Mouse (Mus musculus) adrenal gland, postnatal 36 days (tissue): ENCODE results near the gene Nfia. TPM values are rescaled to one million over a fixed set of nuclear protein-coding genes. Genes with fewer than 3 reads are reported as not detected.

Source experiments
- DNase-seq, 2 experiments: peaks; one replicate each; pipeline ENCODE4 v3.0.0; 2021; ENCODE audit warnings: mixed read lengths in 1 of 2
- total RNA-seq, 2 experiments: library from RNA; stranded (reverse); gene quantifications; 2 replicates each; pipeline ENCODE4 v1.2.3; 2021

Nfia gene
- total RNA-seq, 2 experiments from 2014 or later, result 124 to 204 TPM

GRCm38 (mm10) chr4:97944309-97944708, 171.8 kb downstream of the Nfia start:
- no peak for DNase-seq

- DNase-seq, result no peak
These were observed 174.9 kb downstream of the Nfia start for GRCm38 (mm10) chr4:97947484-97947883.

GRCm38 (mm10) chr4:97948250-97948649, 175.7 kb downstream of the Nfia start:
- DNase-seq, result no peak

GRCm38 (mm10) chr4:97950341-97951071, 178.0 kb downstream of the Nfia start:
- no peak for DNase-seq

- DNase-seq, result no peak
These were observed 181.4 kb downstream of the Nfia start for GRCm38 (mm10) chr4:97953886-97954285.

- DNase-seq, result no peak
These were observed 185.6 kb downstream of the Nfia start for GRCm38 (mm10) chr4:97958121-97958520.

- DNase-seq, result peak in 1 of 2 experiments; percentile 35
These were observed 190.3 kb downstream of the Nfia start for GRCm38 (mm10) chr4:97962856-97963255.

- DNase-seq, result no peak
These were observed 191.4 kb downstream of the Nfia start for GRCm38 (mm10) chr4:97963951-97964350.

- DNase-seq, result no peak
These were observed 196.3 kb downstream of the Nfia start for GRCm38 (mm10) chr4:97968786-97969348.

GRCm38 (mm10) chr4:97973064-97973463, 200.5 kb downstream of the Nfia start:
- DNase-seq, result no peak

GRCm38 (mm10) chr4:97974037-97974436, 201.5 kb downstream of the Nfia start:
- DNase-seq, result no peak

GRCm38 (mm10) chr4:97976891-97977290, 204.4 kb downstream of the Nfia start:
- no peak for DNase-seq

GRCm38 (mm10) chr4:97984361-97984760, 211.8 kb downstream of the Nfia start:
- DNase-seq, result no peak

GRCm38 (mm10) chr4:97986056-97986734, 213.7 kb downstream of the Nfia start:
- DNase-seq, result no peak

- DNase-seq, result no peak
These were observed 214.2 kb downstream of the Nfia start for GRCm38 (mm10) chr4:97986735-97987075.

- no peak for DNase-seq
These were observed 216.2 kb downstream of the Nfia start for GRCm38 (mm10) chr4:97988703-97989102.

GRCm38 (mm10) chr4:97990431-97990830, 217.9 kb downstream of the Nfia start:
- peak in 1 of 2 experiments; percentile 19 for DNase-seq

- DNase-seq, result no peak
These were observed 218.9 kb downstream of the Nfia start for GRCm38 (mm10) chr4:97991395-97991794.

GRCm38 (mm10) chr4:97991880-97992279, 219.3 kb downstream of the Nfia start:
- peak in 1 of 2 experiments; percentile 22 for DNase-seq

- DNase-seq, result no peak
These were observed 223.6 kb downstream of the Nfia start for GRCm38 (mm10) chr4:97995911-97996712.

GRCm38 (mm10) chr4:97997151-97997817, 224.8 kb downstream of the Nfia start:
- DNase-seq, result no peak

GRCm38 (mm10) chr4:98002206-98002605, 229.7 kb downstream of the Nfia start:
- peak; percentile 31 to 46 for DNase-seq
